Mouse (Mus musculus) brain, embryonic 14.5 days (tissue): ENCODE measurements at regions not wholly inside any gene's neighbourhood (a gene's known extent, or its start where the extent isn't known, plus 50 kb on each side); places are given as distances from the start of the nearest gene placed in this dataset.

Experiments used
- CTCF ChIP-seq: fragments of 200-500 bp; IDR thresholded peaks from 2 replicates; pipeline ENCODE4 v1.5.1; 2012; ENCODE audit warnings: inconsistent platforms, mild to moderate bottlenecking, moderate library complexity, borderline replicate concordance; ENCODE audit not compliant: insufficient read depth, insufficient read length; ENCODE audit errors: extremely low read depth
- POLR2A ChIP-seq: fragments of 200-500 bp; IDR thresholded peaks from 2 replicates; pipeline ENCODE4 v1.6.1; 2012; ENCODE audit warnings: mild to moderate bottlenecking, inconsistent platforms, borderline replicate concordance; ENCODE audit not compliant: poor library complexity, insufficient read depth, insufficient read length, severe bottlenecking; ENCODE audit errors: extremely low read depth

GRCm38 (mm10) chr4:23010346-23010745 is 522.2 kb upstream of the Pou3f2 start:
- TF ChIP-seq CTCF = no peak
- no peak for TF ChIP-seq POLR2A
